Mouse (Mus musculus) hindbrain, postnatal 0 days (tissue): ENCODE measurements around the gene Olfml1. TPM values are rescaled to one million over a fixed set of nuclear protein-coding genes. Genes with fewer than 3 reads are reported as not detected.
A peak's percentile ranks its signal among the peaks of the same experiment; 100 is the strongest.

Experiments used
- ATAC-seq: fragments of 200-750 bp; cut with Nextera tagmentation; 2 replicates; pipeline ENCODE4 v1.8.0; 2017; ENCODE audit warnings: mild to moderate bottlenecking, moderate TSS enrichment, moderate library complexity
- DNase-seq: peaks from one replicate; pipeline ENCODE4 v3.0.0-alpha.2; 2015; ENCODE audit warnings: low spot score
- H3K27ac ChIP-seq: fragments of 300-500 bp; sonication (generic); 2 replicates; pipeline ENCODE4 v1.5.1; 2014; ENCODE audit warnings: mild to moderate bottlenecking
- H3K27me3 ChIP-seq: fragments of 300-500 bp; sonication (generic); 2 replicates; pipeline ENCODE4 v1.6.1; 2014; ENCODE audit warnings: low read length, mixed read lengths; ENCODE audit not compliant: insufficient read depth
- H3K36me3 ChIP-seq: fragments of 300-500 bp; sonication (generic); 2 replicates; pipeline ENCODE4 v1.6.1; 2014; ENCODE audit warnings: low read length, mixed read lengths; ENCODE audit not compliant: insufficient read depth
- H3K4me1 ChIP-seq: fragments of 300-500 bp; sonication (generic); 2 replicates; pipeline ENCODE4 v1.6.1; 2014; ENCODE audit warnings: antibody characterized with exemption, low read length, mixed read lengths; ENCODE audit not compliant: insufficient read depth
- H3K4me2 ChIP-seq: fragments of 300-500 bp; sonication (generic); 2 replicates; pipeline ENCODE4 v1.6.1; 2014; ENCODE audit warnings: low read depth, mild to moderate bottlenecking, low read length, moderate library complexity, mixed read lengths
- H3K4me3 ChIP-seq: fragments of 300-500 bp; sonication (generic); 2 replicates; pipeline ENCODE4 v1.5.1; 2014; ENCODE audit warnings: low read length
- H3K9ac ChIP-seq: fragments of 300-500 bp; sonication (generic); replicated peaks from 2 replicates; pipeline ENCODE4 v1.6.1; 2014; ENCODE audit warnings: mild to moderate bottlenecking, low read length, moderate library complexity, mixed read lengths
- H3K9me3 ChIP-seq: fragments of 300-500 bp; sonication (generic); 2 replicates; pipeline ENCODE4 v1.6.1; 2016; ENCODE audit warnings: low read length, mixed read lengths
- CTCF ChIP-seq: IDR thresholded peaks from 2 replicates; pipeline ENCODE4 v1.5.1; 2016; ENCODE audit warnings: antibody characterized with exemption, control low read depth, low read depth
- WGBS: fragments of 180-500 bp; shearing (Covaris S2); extraction: QIAGEN DNeasy Blood & Tissue Kit; methylation state at CpG from one replicate; pipeline ENCODE4 v1.1.7; 2014; 5-methylcytosine and 5-hydroxymethylcytosine counted together
- polyA plus RNA-seq: library from polyadenylated mRNA; unstranded; fragments of >200 nt; fragmentation: Nextera tagmentation; extraction: Ambion mirVana; gene quantifications from 2 replicates; pipeline ENCODE4 v1.2.1, GENCODE M21; 2015
- total RNA-seq: library from RNA; depleted of rRNA; stranded (reverse); fragments of >200 nt; gene quantifications from 2 replicates; pipeline ENCODE4 v1.2.3, GENCODE M21; 2014

The Olfml1 gene
- total and polyA plus RNA-seq, 2 experiments from 2014 or later, result 5.5 to 6.0 TPM

GRCm38 (mm10) chr7:107620137-107620536 lies 52.9 kb downstream of the Olfml1 start:
- 79% methylated on average over 3 of the region's 3 CpGs for WGBS
- no peaks in the 10 kb centered on the region for H3K4me1 ChIP-seq
- H3K27me3 ChIP-seq, result no peaks in the 10 kb centered on the region
- no peak for TF ChIP-seq CTCF
- no peak overlapping the region for H3K27ac ChIP-seq
- no peak overlapping the region for H3K4me3 ChIP-seq
- no peak for ATAC-seq
- no peak overlapping the region for H3K4me2 ChIP-seq
- H3K9ac ChIP-seq, result no peak overlapping the region
- H3K9me3 ChIP-seq, result no peaks in the 10 kb centered on the region
- H3K36me3 ChIP-seq, result no peaks in the 10 kb centered on the region
- DNase-seq, result no peak

- no peak overlapping the region for H3K9ac ChIP-seq
- DNase-seq (no peak), ATAC-seq (no peak)
- TF ChIP-seq CTCF, result no peak
- H3K4me1 ChIP-seq, result no peaks in the 10 kb centered on the region
- no peak overlapping the region for H3K4me2 ChIP-seq
- H3K9me3 ChIP-seq, result no peaks in the 10 kb centered on the region
- no peak overlapping the region for H3K4me3 ChIP-seq
- H3K27ac ChIP-seq, result no peak overlapping the region
- H3K36me3 ChIP-seq, result no peaks in the 10 kb centered on the region
- WGBS, result 71% methylated on average over 3 of the region's 3 CpGs
- no peaks in the 10 kb centered on the region for H3K27me3 ChIP-seq
Observed at GRCm38 (mm10) chr7:107624432-107624831, 57.2 kb downstream of the Olfml1 start.

GRCm38 (mm10) chr7:107625061-107625460 lies 57.8 kb downstream of the Olfml1 start, which contains the start of gene 5330417H12Rik:
Gene 5330417H12Rik (minus strand): TSS chr7:107625161.
- ATAC-seq (no peak), DNase-seq (no peak)
- Histone ChIP-seq H3K9me3 (no peaks in the 10 kb centered on the region), H3K27ac (no peak within 1 kb of the TSS), H3K4me3 (no peak within 1 kb of the TSS), H3K9ac (no peak within 1 kb of the TSS), H3K4me2 (no peak within 1 kb of the TSS), H3K4me1 (no peaks in the 10 kb centered on the region), H3K27me3 (no peaks in the 10 kb centered on the region), H3K36me3 (no peaks in the 10 kb centered on the region)
- TF ChIP-seq CTCF, result no peak
- whole genome bisulfite sequencing, result 83% methylated on average over 2 of the region's 2 CpGs

GRCm38 (mm10) chr7:107625781-107626180 lies 58.5 kb downstream of the Olfml1 start:
- no peaks in the 10 kb centered on the region for H3K27me3 ChIP-seq
- no peak for DNase-seq
- H3K36me3 ChIP-seq, result no peaks in the 10 kb centered on the region
- no peaks in the 10 kb centered on the region for H3K4me1 ChIP-seq
- H3K4me2 ChIP-seq, result no peak overlapping the region
- H3K27ac ChIP-seq, result no peak overlapping the region
- H3K4me3 ChIP-seq, result no peak overlapping the region
- no peak for ATAC-seq
- 85% methylated on average over 6 of the region's 6 CpGs for WGBS
- no peaks in the 10 kb centered on the region for H3K9me3 ChIP-seq
- H3K9ac ChIP-seq, result no peak overlapping the region
- no peak for TF ChIP-seq CTCF

- no peak overlapping the region for H3K4me2 ChIP-seq
- H3K9me3 ChIP-seq, result no peaks in the 10 kb centered on the region
- no peak overlapping the region for H3K27ac ChIP-seq
- no peak overlapping the region for H3K9ac ChIP-seq
- no peaks in the 10 kb centered on the region for H3K36me3 ChIP-seq
- DNase-seq, result no peak
- ATAC-seq, result no peak
- no peak overlapping the region for H3K4me3 ChIP-seq
- no peaks in the 10 kb centered on the region for H3K27me3 ChIP-seq
- H3K4me1 ChIP-seq, result no peaks in the 10 kb centered on the region
- no peak for TF ChIP-seq CTCF
Observed at GRCm38 (mm10) chr7:107628383-107628782, 61.1 kb downstream of the Olfml1 start.

- DNase-seq (no peak), ATAC-seq (no peak)
- H3K4me2 ChIP-seq, result no peak overlapping the region
- 94% methylated on average over 4 of the region's 4 CpGs for WGBS
- no peaks in the 10 kb centered on the region for H3K27me3 ChIP-seq
- no peak overlapping the region for H3K9ac ChIP-seq
- H3K36me3 ChIP-seq, result no peaks in the 10 kb centered on the region
- no peaks in the 10 kb centered on the region for H3K4me1 ChIP-seq
- TF ChIP-seq CTCF, result no peak
- no peaks in the 10 kb centered on the region for H3K9me3 ChIP-seq
- no peak overlapping the region for H3K27ac ChIP-seq
- no peak overlapping the region for H3K4me3 ChIP-seq
Observed at GRCm38 (mm10) chr7:107633201-107633600, 66.0 kb downstream of the Olfml1 start.

GRCm38 (mm10) chr7:107637398-107637797 lies 70.2 kb downstream of the Olfml1 start:
- H3K4me2 ChIP-seq, result no peak overlapping the region
- no peaks in the 10 kb centered on the region for H3K9me3 ChIP-seq
- ATAC-seq, result 0 out of 2 replicates have a peak, but pooled peaks have one; percentile 58
- H3K4me1 ChIP-seq, result no peaks in the 10 kb centered on the region
- no peaks in the 10 kb centered on the region for H3K36me3 ChIP-seq
- DNase-seq, result peak; percentile 42
- no peaks in the 10 kb centered on the region for H3K27me3 ChIP-seq
- no peak overlapping the region for H3K27ac ChIP-seq
- no peak overlapping the region for H3K9ac ChIP-seq
- H3K4me3 ChIP-seq, result no peak overlapping the region
- 58% methylated on average over 7 of the region's 7 CpGs for WGBS
- TF ChIP-seq CTCF, result no peak
